Mouse (Mus musculus): Measurements from ENCODE around the gene Sbno2.

The Sbno2 gene

DNA sequence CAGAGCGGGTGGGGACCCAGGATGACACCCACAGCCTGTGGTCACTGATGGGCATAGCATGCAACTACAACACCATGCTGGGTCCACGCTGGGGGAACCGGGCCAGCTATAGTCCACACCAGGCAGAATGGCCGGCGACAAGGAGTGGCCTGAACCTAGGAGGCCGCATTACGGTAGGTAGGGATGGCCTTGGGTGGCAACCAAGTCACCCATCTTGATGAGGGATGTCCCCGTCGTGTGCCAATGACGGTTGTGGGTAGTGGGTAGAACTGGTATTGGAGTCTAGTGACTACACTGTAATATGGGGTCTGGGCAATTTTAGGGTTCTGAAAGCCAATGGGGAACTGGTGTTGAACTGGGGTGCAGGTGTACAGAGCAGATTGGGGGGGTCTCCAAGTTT is 88.4 kb downstream of the Sbno2 start:
- no peak for DNase-seq (ENCODE audit: low spot score)

- no peak for DNase-seq (ENCODE audit: low spot score)
Observed at GRCm38 (mm10) chr10:80016511-80016910, 88.9 kb downstream of the Sbno2 start, which contains the start of gene Arhgap45. Gene Arhgap45, plus strand, starts transcription at chr10:80016653.

- no peak for DNase-seq (ENCODE audit: low spot score)
Observed at GRCm38 (mm10) chr10:80015583-80015982, 89.8 kb downstream of the Sbno2 start.

- DNase-seq (ENCODE audit: low spot score) = no peak
Observed at GRCm38 (mm10) chr10:80014484-80015290, 90.7 kb downstream of the Sbno2 start.

- DNase-seq (ENCODE audit: low spot score) = no peak
Observed at GRCm38 (mm10) chr10:80013609-80014008, 91.8 kb downstream of the Sbno2 start.

DNA sequence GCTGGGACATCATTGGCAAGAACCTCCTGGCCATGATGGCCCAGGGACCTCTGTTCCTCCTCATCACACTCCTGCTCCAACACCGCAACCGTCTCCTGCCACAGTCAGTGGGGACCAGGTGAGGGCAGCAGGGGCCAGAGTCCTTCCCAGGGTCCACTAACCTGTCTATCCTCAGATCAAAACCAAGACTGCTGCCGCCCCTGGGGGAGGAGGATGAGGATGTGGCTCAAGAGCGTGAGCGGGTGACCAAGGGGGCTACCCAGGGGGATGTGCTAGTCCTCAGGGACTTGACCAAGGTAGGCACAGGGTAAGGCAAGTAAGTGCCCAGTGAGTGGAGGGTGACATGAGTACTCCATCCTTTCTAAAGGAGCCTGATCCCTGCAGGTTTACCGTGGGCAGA is 93.6 kb downstream of the Sbno2 start:
- DNase-seq (ENCODE audit: low spot score) = no peak
